Mouse (Mus musculus): ENCODE measurements around the gene L3hypdh.

L3hypdh gene

GRCm38 (mm10) chr12:72031171-72031570 is 54.1 kb downstream of the L3hypdh start:
- TF ChIP-seq GATA4 (IDR thresholded peaks at IDR 0.05; ENCODE audit: insufficient replicate concordance, low read length), result no peak

DNA sequence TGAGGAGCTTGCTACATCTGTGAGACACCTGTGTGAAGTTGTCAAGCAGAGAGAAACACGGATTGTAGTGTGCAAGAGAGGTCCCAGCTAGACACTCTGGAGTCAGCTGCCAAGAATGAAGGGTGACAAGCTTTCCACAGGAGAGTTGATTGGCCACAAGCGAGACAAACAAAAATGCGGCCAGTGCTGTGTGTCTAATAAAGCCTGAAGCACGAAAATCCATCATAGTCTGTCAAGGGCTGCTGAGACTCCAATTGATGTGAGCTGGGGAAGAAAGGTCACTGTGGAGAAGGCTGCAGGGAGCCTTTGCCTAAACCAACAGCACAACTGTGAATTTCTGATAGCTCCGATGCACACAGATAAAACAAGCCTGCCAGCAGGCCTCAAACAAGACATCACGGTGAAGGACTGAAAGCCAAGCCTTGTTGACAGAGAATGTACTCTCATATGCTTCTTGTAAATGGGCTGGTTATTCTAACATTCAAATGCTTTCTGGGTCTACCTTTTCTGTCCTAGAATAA is 59.9 kb downstream of the L3hypdh start:
- no peak for TF ChIP-seq GATA4 (IDR thresholded peaks at IDR 0.05; ENCODE audit: insufficient replicate concordance, low read length)

- no peak for TF ChIP-seq GATA4 (IDR thresholded peaks at IDR 0.05; ENCODE audit: insufficient replicate concordance, low read length)
Observed at GRCm38 (mm10) chr12:72023572-72023971, 61.7 kb downstream of the L3hypdh start.
